Mouse (Mus musculus): ENCODE results near the gene Creld1. TPM values are rescaled to one million over a fixed set of nuclear protein-coding genes. Genes with fewer than 3 reads are reported as not detected.

Gene Creld1
- total and polyA plus RNA-seq, 3 experiments: 5.9 to 26.7 TPM; not detected in 1

GRCm38 (mm10) chr6:113487125-113487576, 4.1 kb downstream of the Creld1 start:
- peak; percentile 41 for DNase-seq (ENCODE audit: low read depth, low spot score)
- H3K4me1 ChIP-seq (ENCODE audit: control insufficient read depth in 1 of 2, insufficient read depth in 2 of 2, low read length in 2 of 2): peaks cover 6 to 21% of the 10 kb centered on the region in 2 experiments
- H3K27me3 ChIP-seq (ENCODE audit: control insufficient read depth in 1 of 2, insufficient read depth in 2 of 2, low read length in 2 of 2): no peaks in the 10 kb centered on the region
- peaks cover 0 to 17% of the 10 kb centered on the region in 2 experiments; a peak in 2 of 4 replicates for H3K36me3 ChIP-seq (ENCODE audit: control insufficient read depth in 1 of 2, insufficient read depth in 2 of 2, low read length in 2 of 2)
- H3K9me3 ChIP-seq (replicated peaks; ENCODE audit: insufficient read depth, low read length): no peaks in the 10 kb centered on the region
- peak; percentile 50; the same call in 1 of the 2 replicates for TF ChIP-seq MAFK (IDR thresholded peaks at IDR 0.05; ENCODE audit: borderline replicate concordance, low read depth, low read length)
- TF ChIP-seq GATA1 (IDR thresholded peaks at IDR 0.05; ENCODE audit: low read depth, low read length): peak; percentile 66
- no peak for TF ChIP-seq USF1 (IDR thresholded peaks at IDR 0.05; ENCODE audit: low read depth, low read length)
- no peak for TF ChIP-seq TAL1 (IDR thresholded peaks at IDR 0.05; ENCODE audit: low read length)
- no peak for TF ChIP-seq TCF12 (IDR thresholded peaks at IDR 0.05; ENCODE audit: low read depth, low read length)
- no peak for TF ChIP-seq SMC3 (IDR thresholded peaks at IDR 0.05; ENCODE audit: low read depth, low read length)
- peak; percentile 32; the same call in 1 of the 2 replicates for TF ChIP-seq ETS1 (IDR thresholded peaks at IDR 0.05; ENCODE audit: low read depth, low read length)
- TF ChIP-seq E2F4 (IDR thresholded peaks at IDR 0.05; ENCODE audit: borderline replicate concordance, low read depth, low read length): no peak
- TF ChIP-seq CHD1 (IDR thresholded peaks at IDR 0.05; ENCODE audit: low read depth, low read length): no peak
- TF ChIP-seq MYC (IDR thresholded peaks at IDR 0.05; ENCODE audit: low read depth, low read length): no peak
- TF ChIP-seq ELF1 (IDR thresholded peaks at IDR 0.05; ENCODE audit: low read depth, low read length): no peak
- no peak for TF ChIP-seq EP300 (IDR thresholded peaks at IDR 0.05; ENCODE audit: low read depth in 1 of 2, low read length in 2 of 2)
- no peak for TF ChIP-seq SIN3A (IDR thresholded peaks at IDR 0.05; ENCODE audit: low read length)
- peak; percentile 79 for TF ChIP-seq GABPA (IDR thresholded peaks at IDR 0.05; ENCODE audit: low read depth, low read length)
- TF ChIP-seq RCOR1 (IDR thresholded peaks at IDR 0.05; ENCODE audit: low read depth, low read length): no peak
- TF ChIP-seq POLR2AphosphoS2 (IDR thresholded peaks at IDR 0.05; ENCODE audit: low read length): no peak
- TF ChIP-seq ZMIZ1 (IDR thresholded peaks at IDR 0.05; ENCODE audit: low read depth, low read length): no peak
- TF ChIP-seq RAD21 (IDR thresholded peaks at IDR 0.05; ENCODE audit: low read depth, low read length): no peak
- TF ChIP-seq USF2 (IDR thresholded peaks at IDR 0.05; ENCODE audit: borderline replicate concordance in 1 of 2, insufficient read depth in 1 of 2, low read depth in 1 of 2, low read length in 2 of 2): no peak
- TF ChIP-seq UBTF (IDR thresholded peaks at IDR 0.05; ENCODE audit: borderline replicate concordance, insufficient read depth, low read depth, low read length): no peak
- TF ChIP-seq POLR2AphosphoS5 (IDR thresholded peaks at IDR 0.05; ENCODE audit: borderline replicate concordance, low read depth, low read length): no peak
- H3K4me3 ChIP-seq (ENCODE audit: control insufficient read depth in 1 of 2, insufficient read depth in 1 of 2, low read depth in 2 of 2, low read length in 2 of 2): no peak overlapping the region
- H3K9ac ChIP-seq (ENCODE audit: control insufficient read depth, low read depth, low read length, poor library complexity, severe bottlenecking): no peak overlapping the region
- H3K79me2 ChIP-seq (ENCODE audit: control insufficient read depth, insufficient read depth, low read length, poor library complexity): 0 out of 2 replicates have a peak, but pooled peaks cover 2% of the 10 kb centered on the region
- no peak overlapping the region; the same call in 1 of the 2 replicates for H3K27ac ChIP-seq (ENCODE audit: control insufficient read depth, low read depth, low read length)
